34 mouse cellular contexts compared by ENCODE assay signal in the genomic region with DNA sequence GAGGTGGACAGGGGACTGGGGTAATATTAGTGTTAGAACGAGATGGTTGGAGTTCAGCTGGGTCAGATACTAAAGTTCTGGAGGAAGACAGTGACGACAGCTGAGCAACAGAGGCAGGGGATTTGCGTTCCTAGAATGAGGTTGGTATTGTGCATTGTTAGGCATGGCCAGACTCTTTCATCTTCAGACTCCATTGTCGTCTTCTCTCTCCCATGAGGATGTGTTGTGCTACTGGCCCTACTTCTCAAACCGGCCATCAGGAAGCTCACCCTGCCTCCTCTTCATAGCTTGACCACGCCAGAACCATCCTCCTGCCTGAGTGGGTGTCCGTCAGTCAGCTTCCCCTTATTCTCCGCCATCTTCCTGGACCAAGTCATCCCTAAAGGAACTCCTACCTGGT.
"Had no signal": no experiment of that assay in that cellular context is flagged by ENCODE, and none has a peak within 500 bp of the region (broad histone marks: within the 10 kb centered on the region; RNA-seq: fewer than 3 reads in every experiment).

No protein-coding gene starts in this region.

- H3K4me3 ChIP-seq: heart, embryonic 13.5 days; heart, embryonic 15.5 days; hindbrain, embryonic 10.5 days; hindbrain, embryonic 12.5 days; hindbrain, embryonic 13.5 days; hindbrain, embryonic 15.5 days; intestine, embryonic 15.5 days; kidney, embryonic 15.5 days; layer of hippocampus, adult 2 months; left cerebral cortex, adult 2 months had no signal

- H3K36me3 ChIP-seq: heart, embryonic 13.5 days; heart, embryonic 15.5 days; hindbrain, embryonic 10.5 days; hindbrain, embryonic 12.5 days; hindbrain, embryonic 13.5 days; hindbrain, embryonic 15.5 days; intestine, embryonic 15.5 days; kidney, embryonic 15.5 days had no signal

- ATAC-seq: hindbrain, embryonic 16.5 days; hindbrain, postnatal 0 days; inflammation-experienced regulatory T-cells, adult 6 months; intestine, embryonic 15.5 days; intestine, embryonic 16.5 days; intestine, postnatal 0 days had no signal

- H3K4me1 ChIP-seq: heart, embryonic 13.5 days; heart, embryonic 15.5 days; hindbrain, embryonic 10.5 days; hindbrain, embryonic 12.5 days; hindbrain, embryonic 13.5 days; hindbrain, embryonic 15.5 days; intestine, embryonic 15.5 days; kidney, embryonic 15.5 days had no signal

- H3K27me3 ChIP-seq: heart, embryonic 13.5 days; heart, embryonic 15.5 days; hindbrain, embryonic 12.5 days; hindbrain, embryonic 13.5 days; hindbrain, embryonic 15.5 days; intestine, embryonic 15.5 days; kidney, embryonic 15.5 days had no signal

- H3K9me3 ChIP-seq: heart, embryonic 13.5 days; heart, embryonic 15.5 days; hindbrain, embryonic 10.5 days; hindbrain, embryonic 12.5 days; hindbrain, embryonic 13.5 days; hindbrain, embryonic 15.5 days; intestine, embryonic 15.5 days; kidney, embryonic 15.5 days had no signal

- H3K9ac ChIP-seq: heart, embryonic 13.5 days; heart, embryonic 15.5 days; hindbrain, embryonic 12.5 days; hindbrain, embryonic 13.5 days; hindbrain, embryonic 14.5 days; hindbrain, embryonic 15.5 days; intestine, embryonic 15.5 days; kidney, embryonic 15.5 days had no signal

- H3K4me2 ChIP-seq: heart, embryonic 11.5 days; heart, embryonic 13.5 days; heart, embryonic 15.5 days; hindbrain, embryonic 12.5 days; hindbrain, embryonic 13.5 days; hindbrain, embryonic 14.5 days; hindbrain, embryonic 15.5 days; intestine, embryonic 15.5 days; kidney, embryonic 15.5 days had no signal

- DNase-seq: heart, postnatal 10 days; heart, postnatal 14 days; heart, postnatal 36 days; heart, postnatal 4 days; kidney, adult 11 months; kidney, adult 18-20 months; kidney, adult 2 months; kidney, adult 8-10 months; kidney, adult 9 months; kidney, postnatal 10 days; kidney, postnatal 14 days; kidney, postnatal 25 days; kidney, postnatal 36 days; kidney, postnatal 4 days; layer of hippocampus, adult 9-11 months; layer of hippocampus, postnatal 36 days had no signal

- H3K27ac ChIP-seq: heart, embryonic 13.5 days; heart, embryonic 15.5 days; hindbrain, embryonic 10.5 days; hindbrain, embryonic 12.5 days; hindbrain, embryonic 13.5 days; hindbrain, embryonic 14.5 days; hindbrain, embryonic 15.5 days; hindbrain, postnatal 0 days; intestine, embryonic 15.5 days; kidney, embryonic 15.5 days; kidney, postnatal 0 days; layer of hippocampus, adult 2 months; left cerebral cortex, adult 2 months had no signal
